Mouse (Mus musculus) CD8-positive naive resting alpha-beta T cell, adult 2 months (primary cell): ENCODE results near the gene Vinac1.
A peak's percentile ranks its signal among the peaks of the same experiment; 100 is the strongest.

ENCODE experiments used
- DNase-seq, 2 experiments: peaks; one replicate each; pipeline ENCODE4 v3.0.0; 2022; ENCODE audit warnings: low read depth in 2 of 2, low spot score in 2 of 2

Vinac1 gene

DNA sequence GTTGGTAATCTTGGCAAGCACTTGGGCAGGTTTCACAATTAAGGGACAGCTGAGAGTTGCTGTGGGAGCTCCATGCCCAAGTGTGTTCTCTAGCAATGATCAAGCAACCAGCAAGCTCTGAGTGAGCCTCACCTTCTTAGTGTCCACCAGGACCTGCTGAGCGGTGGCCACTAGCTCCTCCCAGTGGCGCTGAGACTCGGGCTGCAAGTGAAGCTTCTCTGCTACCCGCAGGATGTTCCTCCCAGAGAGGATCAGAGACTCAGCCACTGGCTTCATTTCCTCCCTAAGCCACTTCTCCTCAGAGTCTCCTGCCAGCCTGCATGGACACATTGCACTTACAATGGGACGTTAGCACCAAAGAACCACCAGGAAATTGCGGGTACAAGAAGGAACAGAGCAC is 7.4 kb downstream of the Vinac1 start:
- no peak for DNase-seq

DNA sequence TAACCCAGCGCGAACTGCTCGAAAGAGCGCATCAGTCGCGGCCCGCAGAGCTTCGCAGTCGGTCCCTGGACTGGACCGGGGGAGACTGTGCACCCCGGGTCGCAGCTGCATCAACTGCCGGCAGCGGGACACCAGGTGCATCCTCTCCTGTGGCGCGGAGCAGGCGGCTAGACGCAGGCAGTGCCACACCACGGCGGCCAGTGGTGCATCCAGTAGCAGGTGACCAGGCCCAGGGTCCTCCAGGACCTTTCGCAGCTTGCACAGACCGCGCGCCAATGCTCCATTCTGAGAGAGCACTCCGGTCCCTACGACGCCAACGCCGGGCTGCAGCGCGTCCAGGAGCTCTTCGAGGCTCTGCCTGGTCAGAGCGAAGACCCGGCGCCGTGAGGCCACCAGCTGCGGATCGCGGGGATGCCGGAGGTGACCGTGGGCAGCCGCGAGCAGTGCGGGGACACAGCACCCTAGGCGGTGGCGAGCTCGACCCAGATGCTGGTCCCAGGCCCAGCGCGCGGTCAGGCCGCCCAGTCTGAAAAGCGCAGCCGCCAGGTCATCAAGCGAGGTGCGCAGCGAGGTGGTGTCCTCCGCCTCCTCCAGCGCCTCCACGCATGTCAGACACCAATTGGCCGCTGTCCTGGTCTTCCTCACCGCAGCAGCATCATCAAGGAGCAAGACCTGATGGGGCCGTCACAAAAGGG is 8.9 kb downstream of the Vinac1 start:
- DNase-seq = no peak

DNA sequence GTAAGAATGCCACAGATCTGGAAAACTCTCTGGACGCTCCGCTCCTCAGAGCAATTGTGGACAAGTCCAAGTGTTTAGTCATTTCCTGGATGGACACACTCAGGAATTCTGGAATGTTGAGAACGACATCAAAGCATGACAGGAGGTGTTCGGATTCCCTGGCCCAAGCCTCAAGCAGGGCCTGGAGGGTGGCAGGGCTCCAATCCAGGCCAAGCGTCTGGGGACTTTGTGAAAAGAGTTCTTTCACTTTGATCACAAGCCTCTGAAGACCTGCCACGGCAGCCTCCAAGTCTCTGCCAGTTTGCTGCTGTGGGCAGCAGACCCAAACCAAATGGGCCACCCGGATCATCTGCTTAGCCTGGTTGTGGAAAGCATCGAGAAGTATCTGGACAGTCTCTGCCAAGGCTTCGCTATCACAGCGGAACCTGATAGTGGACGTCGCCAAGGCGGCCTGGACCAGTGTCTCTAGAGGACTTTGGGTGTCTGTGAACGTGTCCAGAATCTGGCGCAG is 9.5 kb downstream of the Vinac1 start:
- DNase-seq = no peak

DNA sequence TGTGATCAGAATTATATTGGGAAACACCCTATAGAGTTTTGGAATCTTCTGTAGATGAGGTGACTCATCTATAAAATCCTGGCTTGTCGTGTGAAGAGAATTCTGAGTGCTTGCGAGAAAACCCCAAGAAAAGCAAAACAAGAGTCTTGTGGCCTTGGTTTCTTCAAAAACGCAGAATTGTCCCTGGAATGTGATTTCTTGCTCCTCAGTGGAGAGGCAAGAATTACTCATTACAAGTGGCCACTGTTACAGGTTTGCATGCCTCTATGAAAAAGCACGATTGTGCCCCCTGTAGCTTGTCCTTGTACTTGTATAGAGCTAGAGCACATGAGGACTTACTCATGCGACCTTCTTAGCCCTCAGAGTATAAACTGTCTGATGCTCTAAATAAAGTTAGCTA is 12.6 kb downstream of the Vinac1 start:
- DNase-seq = no peak

DNA sequence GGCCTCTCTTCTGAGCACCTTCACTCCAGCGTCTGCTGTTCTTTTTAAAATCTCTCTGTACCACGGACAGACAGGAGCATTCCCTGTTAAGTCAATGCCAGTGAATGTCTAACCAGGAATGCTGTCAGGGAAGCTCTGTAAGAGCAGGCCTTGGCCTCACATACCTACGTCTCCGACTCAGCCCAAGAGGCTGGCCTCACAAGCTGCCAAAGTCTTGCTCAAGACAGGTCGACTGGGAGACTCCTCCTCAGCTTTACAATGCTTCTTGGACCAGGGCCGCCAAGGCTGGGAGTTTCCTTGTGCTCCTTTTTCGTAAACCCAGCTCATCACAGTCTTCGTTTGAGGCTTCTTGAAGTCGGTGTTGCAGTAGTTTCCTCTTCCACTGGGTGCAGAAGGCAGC is 23.2 kb downstream of the Vinac1 start:
- no peak for DNase-seq

DNA sequence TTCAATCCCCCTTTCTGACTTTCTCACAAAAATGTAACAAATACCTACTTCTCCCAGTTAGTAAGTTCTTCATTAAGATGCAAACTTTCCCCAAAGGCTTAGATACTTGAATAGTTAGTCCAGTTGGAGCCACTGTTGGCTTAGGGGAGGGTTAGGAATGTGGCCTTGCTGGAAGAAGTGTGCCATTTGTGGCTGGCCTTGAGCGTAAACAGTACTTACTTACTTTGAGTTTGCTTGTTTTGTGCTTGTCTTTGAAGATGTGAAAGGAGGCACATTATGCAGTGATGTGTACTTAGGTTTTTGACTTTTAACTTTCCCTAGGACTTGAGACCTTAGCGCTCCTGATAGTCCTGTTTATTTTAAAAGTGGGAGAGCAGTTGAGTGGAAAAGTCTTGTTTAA is 27.9 kb downstream of the Vinac1 start:
- DNase-seq = no peak

DNA sequence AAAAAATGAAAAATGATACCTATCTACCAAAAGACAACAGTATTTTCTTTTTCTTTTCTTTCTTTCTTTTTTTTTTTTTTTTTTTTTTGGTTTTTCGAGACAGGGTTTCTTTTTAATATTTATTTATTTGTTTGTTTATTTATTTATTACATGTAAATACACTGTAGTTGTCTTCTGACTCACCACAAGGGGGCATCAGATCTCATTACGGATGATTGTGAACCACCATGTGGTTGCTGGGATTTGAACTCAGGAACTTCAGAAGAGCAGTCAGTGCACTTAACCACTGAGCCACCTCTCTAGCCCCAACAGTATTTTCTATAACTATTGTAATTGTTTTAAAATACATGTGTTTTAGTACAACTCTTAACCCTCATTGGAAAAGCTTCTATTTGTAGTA is 39.1 kb downstream of the Vinac1 start:
- DNase-seq = peak in 1 of 2 experiments; percentile 5

DNA sequence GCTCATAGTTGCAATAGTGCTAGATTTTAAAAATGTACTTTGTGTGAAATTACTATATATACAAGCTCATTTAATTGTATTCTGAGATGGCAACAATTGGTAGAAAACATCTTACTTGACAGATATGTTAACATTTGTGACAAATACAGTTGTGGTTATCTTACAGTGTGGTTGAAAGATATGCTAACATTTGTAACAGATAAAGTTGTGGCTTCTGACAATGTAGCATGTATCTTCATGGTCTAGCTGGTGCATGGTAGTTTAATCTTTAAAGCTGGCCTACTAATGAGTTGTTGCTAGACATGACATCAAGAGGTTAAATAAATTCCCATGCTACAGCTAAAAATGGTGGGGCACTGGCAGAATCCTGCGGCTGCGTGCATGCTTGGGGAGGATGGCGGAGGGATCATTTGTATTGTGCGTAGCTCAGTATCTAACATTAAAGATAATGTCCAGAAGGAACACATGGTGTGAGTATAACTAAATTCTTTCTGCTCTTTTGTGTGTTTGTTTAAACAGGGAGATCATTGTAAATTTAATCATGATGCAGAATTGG is 41.7 kb downstream of the Vinac1 start:
- no peak for DNase-seq

DNA sequence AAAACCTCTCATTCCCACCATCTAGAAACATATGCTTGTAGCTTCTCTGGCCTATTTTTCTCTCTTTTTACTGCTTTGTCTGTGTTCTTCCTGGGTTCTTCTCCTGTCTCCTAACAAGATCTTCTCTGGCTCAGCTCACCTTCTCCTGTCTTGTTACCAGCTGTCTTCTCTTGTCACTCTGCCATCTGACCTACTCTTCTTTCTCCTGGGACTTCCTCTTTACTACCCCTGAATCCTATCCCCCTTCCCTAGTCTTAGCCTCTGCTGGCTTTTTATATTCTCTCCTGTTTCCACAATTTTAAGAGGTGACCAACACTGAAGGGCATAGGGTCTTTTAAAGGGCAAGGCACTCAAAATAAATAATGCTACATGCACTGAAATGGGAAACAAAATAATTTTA is 43.1 kb downstream of the Vinac1 start:
- DNase-seq = no peak

DNA sequence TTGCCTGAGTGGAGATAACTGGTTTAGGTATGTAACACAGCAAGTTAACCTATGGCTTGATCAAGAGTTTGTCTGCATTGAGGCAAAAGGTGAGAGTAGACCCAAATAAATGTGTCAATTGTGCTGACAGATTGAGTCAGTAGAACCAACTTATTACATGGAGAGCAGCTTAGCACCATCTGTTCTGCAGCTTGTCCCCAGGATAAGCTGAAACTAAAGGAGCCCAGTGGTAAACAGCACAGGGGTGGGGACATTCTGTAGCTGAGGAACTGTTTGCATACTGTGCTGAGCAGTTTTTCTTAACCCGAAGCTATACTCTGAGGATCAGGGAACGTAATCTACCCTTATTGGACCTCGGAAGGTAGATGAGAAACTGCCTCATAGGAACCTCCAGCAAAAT is 63.2 kb downstream of the Vinac1 start:
- no peak for DNase-seq

DNA sequence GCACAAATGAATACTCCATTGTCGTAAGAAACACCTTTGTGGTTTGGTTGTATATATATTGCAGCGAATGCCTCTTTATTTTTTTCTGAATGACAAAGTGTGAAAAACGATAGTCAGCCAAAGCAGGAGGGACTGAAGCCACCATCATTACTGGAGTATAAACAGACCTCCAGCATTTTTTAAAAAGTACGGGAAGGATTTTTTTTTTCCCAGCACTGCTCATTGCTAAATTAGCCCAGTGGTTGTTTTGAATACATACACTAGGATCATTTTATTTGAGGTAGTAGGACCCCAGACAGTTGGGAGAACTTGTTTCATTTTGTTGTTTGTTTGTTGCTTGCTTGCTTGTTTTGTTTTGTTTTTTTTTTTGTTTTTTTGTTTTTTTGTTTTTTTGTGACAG is 72.4 kb downstream of the Vinac1 start:
- DNase-seq = no peak
